Mouse (Mus musculus) heart, adult 18-20 months (tissue): ENCODE measurements around the gene Asic4. TPM values are rescaled to one million over a fixed set of nuclear protein-coding genes. Genes with fewer than 3 reads are reported as not detected.

Experiments used
- DNase-seq, 2 experiments: peaks; one replicate each; pipeline ENCODE4 v3.0.0; 2021 to 2022; ENCODE audit warnings: mixed read lengths in 1 of 2
- total RNA-seq, 2 experiments: library from RNA; stranded (reverse); gene quantifications; 2 replicates each; pipeline ENCODE4 v1.2.3; 2021

The Asic4 gene
- total RNA-seq, 2 experiments from 2014 or later: not detected

- no peak for DNase-seq
Measured at GRCm38 (mm10) chr1:75463652-75464204, 13.5 kb downstream of the Asic4 start.

- DNase-seq: peak; percentile 81 to 89
Measured at GRCm38 (mm10) chr1:75467215-75467927, 17.1 kb downstream of the Asic4 start.

GRCm38 (mm10) chr1:75469287-75469825, 19.1 kb downstream of the Asic4 start:
- DNase-seq: no peak

GRCm38 (mm10) chr1:75476441-75476840, 26.2 kb downstream of the Asic4 start:
- no peak for DNase-seq

GRCm38 (mm10) chr1:75477264-75477965, 27.2 kb downstream of the Asic4 start:
- peak; percentile 70 to 86 for DNase-seq

- DNase-seq: no peak
Measured at GRCm38 (mm10) chr1:75477966-75478290, 27.7 kb downstream of the Asic4 start.

GRCm38 (mm10) chr1:75478497-75478896, 28.3 kb downstream of the Asic4 start:
- DNase-seq: peak; percentile 60 to 74

- peak; percentile 95 to 96 for DNase-seq
Measured at GRCm38 (mm10) chr1:75478916-75479634, 28.8 kb downstream of the Asic4 start, which contains the start of the genes Chpf and Tmem198. Gene Chpf (minus strand): TSS chr1:75479307. Gene Tmem198 (plus strand): TSS chr1:75479532.

GRCm38 (mm10) chr1:75479635-75479989, 29.4 kb downstream of the Asic4 start:
- DNase-seq: no peak

- DNase-seq: no peak
Measured at GRCm38 (mm10) chr1:75480036-75480435, 29.8 kb downstream of the Asic4 start.

- DNase-seq: no peak
Measured at GRCm38 (mm10) chr1:75480735-75481134, 30.5 kb downstream of the Asic4 start.

GRCm38 (mm10) chr1:75486561-75486960, 36.3 kb downstream of the Asic4 start:
- DNase-seq: no peak

GRCm38 (mm10) chr1:75487040-75487404, 36.8 kb downstream of the Asic4 start:
- no peak for DNase-seq

GRCm38 (mm10) chr1:75487405-75488161, 37.3 kb downstream of the Asic4 start:
- peak; percentile 48 to 51 for DNase-seq

- no peak for DNase-seq
Measured at GRCm38 (mm10) chr1:75490785-75491551, 40.7 kb downstream of the Asic4 start.

GRCm38 (mm10) chr1:75492579-75493170, 42.4 kb downstream of the Asic4 start:
- no peak for DNase-seq

GRCm38 (mm10) chr1:75494878-75495548, 44.8 kb downstream of the Asic4 start:
- DNase-seq: peak in 1 of 2 experiments; percentile 36

- no peak for DNase-seq
Measured at GRCm38 (mm10) chr1:75498897-75499296, 48.7 kb downstream of the Asic4 start.

- no peak for DNase-seq
Measured at GRCm38 (mm10) chr1:75499441-75499840, 49.2 kb downstream of the Asic4 start.

GRCm38 (mm10) chr1:75501905-75502304, 51.7 kb downstream of the Asic4 start:
- no peak for DNase-seq
